Mouse (Mus musculus) testis, postnatal 14 days (tissue): ENCODE data around the gene Edem2.
"Not testable (repeated sequence)": the region's sequence is repeated elsewhere in the genome, so short reads cannot be mapped to it uniquely, and the experiment has no call there.

Experiments used
- DNase-seq: peaks from one replicate; pipeline ENCODE4 v3.0.0; 2021; ENCODE audit warnings: low spot score

The Edem2 gene

GRCm38 (mm10) chr2:155735766-155736165 is 6.5 kb upstream of the Edem2 start, which contains the start of gene Gm17581:
Gene Gm17581 (minus strand): TSS chr2:155735866.
- not testable (repeated sequence) for DNase-seq

GRCm38 (mm10) chr2:155735080-155735479 is 5.8 kb upstream of the Edem2 start:
- no peak for DNase-seq

- DNase-seq: no peak
These were observed 533 bp downstream of the Edem2 start for GRCm38 (mm10) chr2:155728742-155729141.

- no peak for DNase-seq
These were observed 1.4 kb downstream of the Edem2 start for GRCm38 (mm10) chr2:155727764-155728395.

GRCm38 (mm10) chr2:155726302-155726701 is 3.0 kb downstream of the Edem2 start:
- DNase-seq: no peak

- DNase-seq: no peak
These were observed 4.7 kb downstream of the Edem2 start for GRCm38 (mm10) chr2:155724526-155724925.

GRCm38 (mm10) chr2:155724036-155724435 is 5.2 kb downstream of the Edem2 start:
- DNase-seq: no peak

GRCm38 (mm10) chr2:155720585-155720984 is 8.7 kb downstream of the Edem2 start:
- DNase-seq: no peak

GRCm38 (mm10) chr2:155717082-155717990 is 11.9 kb downstream of the Edem2 start:
- DNase-seq: no peak

- no peak for DNase-seq
These were observed 18.7 kb downstream of the Edem2 start for GRCm38 (mm10) chr2:155710557-155710956.

- DNase-seq: peak; percentile 78
These were observed 22.0 kb downstream of the Edem2 start for GRCm38 (mm10) chr2:155707251-155707650.

GRCm38 (mm10) chr2:155703630-155704029 is 25.6 kb downstream of the Edem2 start:
- DNase-seq: no peak

GRCm38 (mm10) chr2:155701399-155701919 is 27.8 kb downstream of the Edem2 start:
- no peak for DNase-seq

- not testable (repeated sequence) for DNase-seq
These were observed 30.8 kb downstream of the Edem2 start for GRCm38 (mm10) chr2:155698443-155698842.

- DNase-seq: no peak
These were observed 32.4 kb downstream of the Edem2 start for GRCm38 (mm10) chr2:155696851-155697250.

- peak; percentile 83 for DNase-seq
These were observed 33.1 kb downstream of the Edem2 start for GRCm38 (mm10) chr2:155696091-155696558.

GRCm38 (mm10) chr2:155695316-155695715 is 34.0 kb downstream of the Edem2 start:
- no peak for DNase-seq

GRCm38 (mm10) chr2:155694564-155694963 is 34.7 kb downstream of the Edem2 start:
- no peak for DNase-seq

GRCm38 (mm10) chr2:155693136-155693535 is 36.1 kb downstream of the Edem2 start:
- peak; percentile 51 for DNase-seq

GRCm38 (mm10) chr2:155691723-155692493 is 37.4 kb downstream of the Edem2 start, which contains the start of gene Trpc4ap:
Gene Trpc4ap (minus strand): TSS chr2:155692384.
- DNase-seq: peak; percentile 95

GRCm38 (mm10) chr2:155691336-155691722 is 37.9 kb downstream of the Edem2 start:
- no peak for DNase-seq

GRCm38 (mm10) chr2:155689211-155689610 is 40.1 kb downstream of the Edem2 start:
- no peak for DNase-seq
